Mouse (Mus musculus): Measurements from ENCODE around the gene Osbpl8. TPM values are rescaled to one million over a fixed set of nuclear protein-coding genes. Genes with fewer than 3 reads are reported as not detected.

Osbpl8 gene
- 17.0 and 17.3 TPM in 2 replicates for polyA plus RNA-seq (2015; fragmentation: Nextera tagmentation; extraction: Ambion mirVana)

DNA sequence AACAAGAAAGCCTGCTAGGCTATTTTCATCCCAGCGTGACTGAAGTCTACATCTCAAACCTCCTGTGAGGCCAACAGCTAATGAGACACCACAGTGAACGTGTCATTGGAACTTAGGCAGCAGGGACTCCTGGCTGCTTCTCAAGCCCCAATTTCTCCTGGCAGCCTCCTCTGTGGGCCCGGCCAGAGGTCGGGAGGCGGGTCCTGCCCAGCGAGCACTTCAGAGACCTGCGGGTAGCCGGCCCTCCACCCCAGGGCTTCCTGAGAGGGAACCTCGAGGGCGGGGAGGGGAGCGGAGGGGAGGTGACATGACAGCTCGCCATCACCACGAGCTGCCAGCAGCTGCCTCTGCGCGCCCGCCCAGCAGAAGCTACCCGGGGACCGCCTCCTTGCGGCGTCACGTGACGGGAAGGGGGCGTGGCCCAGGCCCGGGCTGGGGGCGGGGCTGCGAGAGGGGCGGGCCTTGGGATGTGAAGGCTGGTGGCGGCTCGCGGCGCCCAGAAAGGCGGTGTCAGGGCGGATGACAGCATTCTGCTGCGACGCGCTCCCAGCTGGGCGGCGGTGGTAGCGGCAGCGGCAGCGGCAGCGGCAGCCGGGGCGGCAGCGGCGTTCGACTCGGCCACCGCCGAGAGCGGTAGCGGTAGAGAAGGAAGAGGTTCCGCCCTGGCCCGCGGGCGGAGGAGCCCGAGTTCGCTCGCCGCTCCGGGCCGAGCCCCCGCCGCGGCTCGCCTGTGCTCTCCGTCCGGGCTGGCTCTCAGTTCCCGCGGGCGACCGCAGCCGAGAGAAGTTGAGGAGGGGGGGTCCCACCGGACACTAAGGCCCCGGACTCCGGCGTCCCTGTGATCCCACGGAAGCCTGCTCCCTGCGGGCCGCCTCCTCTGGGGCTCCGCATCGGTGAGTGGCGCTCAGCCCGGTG lies at the start of gene Osbpl8:
Osbpl8 (plus strand) TSS at position 449 of the 915 bp plus-strand sequence.
- Histone ChIP-seq H3K27me3 (no peaks in the 10 kb centered on the region), H3K9ac (peak within 1 kb of the TSS; percentile 95), H3K4me1 (peaks cover 16% of the 10 kb centered on the region), H3K27ac (peak within 1 kb of the TSS; percentile 91), H3K9me3 (replicated peaks) (no peaks in the 10 kb centered on the region), H3K4me2 (peak within 1 kb of the TSS; percentile 72), H3K4me3 (peak within 1 kb of the TSS; percentile 93), H3K36me3 (ENCODE audit: poor library complexity, severe bottlenecking) (no peaks in the 10 kb centered on the region)
- under 1% methylated on average over 51 of the region's 84 CpGs for WGBS
- peak; percentile 95 for ATAC-seq

- Histone ChIP-seq H3K4me3 (no peak overlapping the region), H3K4me1 (0 out of 2 replicates have a peak, but pooled peaks cover 5% of the 10 kb centered on the region), H3K9me3 (replicated peaks) (no peaks in the 10 kb centered on the region), H3K9ac (no peak overlapping the region), H3K36me3 (ENCODE audit: poor library complexity, severe bottlenecking) (no peaks in the 10 kb centered on the region), H3K4me2 (no peak overlapping the region), H3K27ac (no peak overlapping the region), H3K27me3 (no peaks in the 10 kb centered on the region)
- ATAC-seq, result peak; percentile 21; the same call in 1 of the 2 replicates
- WGBS, result 33% methylated on average over 7 of the region's 7 CpGs
Measured at GRCm38 (mm10) chr10:111117198-111117845, 47.2 kb upstream of the Osbpl8 start.

GRCm38 (mm10) chr10:111118292-111118691 lies 46.3 kb upstream of the Osbpl8 start:
- ATAC-seq, result no peak
- Histone ChIP-seq H3K9me3 (replicated peaks) (no peaks in the 10 kb centered on the region), H3K36me3 (ENCODE audit: poor library complexity, severe bottlenecking) (no peaks in the 10 kb centered on the region), H3K27ac (no peak overlapping the region), H3K4me1 (0 out of 2 replicates have a peak, but pooled peaks cover 5% of the 10 kb centered on the region), H3K4me2 (no peak overlapping the region), H3K4me3 (no peak overlapping the region), H3K9ac (no peak overlapping the region), H3K27me3 (no peaks in the 10 kb centered on the region)
- WGBS, result 86% methylated on average over 9 of the region's 9 CpGs

DNA sequence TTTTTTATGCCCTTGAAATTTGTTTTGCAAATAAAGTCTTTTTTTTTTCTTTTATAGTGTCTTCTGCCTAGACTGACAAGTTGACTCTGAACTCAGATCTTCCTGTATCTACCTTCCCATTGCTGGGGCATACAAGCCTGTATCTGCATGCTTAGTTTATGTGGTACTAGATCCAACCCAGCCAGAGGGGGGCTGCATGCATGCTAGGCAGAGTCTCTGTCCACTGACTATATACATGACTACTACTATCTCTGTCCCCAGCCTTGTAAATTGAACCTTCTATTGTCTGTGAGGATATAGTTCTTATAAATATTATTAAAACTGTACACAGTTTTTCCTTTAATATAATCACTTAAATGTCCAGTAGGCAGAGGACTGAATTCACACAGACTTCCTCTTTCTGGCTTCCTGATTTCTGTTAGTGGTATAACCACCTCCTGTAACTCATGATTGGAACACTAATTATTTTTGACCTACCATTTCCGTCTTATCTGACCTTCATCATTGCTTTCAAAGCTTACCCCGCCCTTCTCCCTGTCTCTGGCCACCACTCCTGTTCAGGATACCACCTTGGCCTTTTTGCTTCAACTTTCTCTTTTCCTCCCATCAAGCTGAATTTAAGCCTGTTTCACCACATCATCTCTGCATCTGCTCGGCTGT lies 45.4 kb upstream of the Osbpl8 start:
- WGBS, result 73% methylated on average over 3 of the region's 3 CpGs
- H3K4me3 ChIP-seq, result no peak overlapping the region

GRCm38 (mm10) chr10:111119756-111120155 lies 44.8 kb upstream of the Osbpl8 start:
- H3K4me3 ChIP-seq, result no peak overlapping the region
- no peaks in the 10 kb centered on the region for H3K9me3 ChIP-seq (replicated peaks)
- no peak overlapping the region for H3K4me2 ChIP-seq
- H3K27me3 ChIP-seq, result no peaks in the 10 kb centered on the region
- no peaks in the 10 kb centered on the region for H3K36me3 ChIP-seq (ENCODE audit: poor library complexity, severe bottlenecking)
- no peak for ATAC-seq
- H3K4me1 ChIP-seq, result 0 out of 2 replicates have a peak, but pooled peaks cover 5% of the 10 kb centered on the region
- H3K27ac ChIP-seq, result no peak overlapping the region
- H3K9ac ChIP-seq, result no peak overlapping the region

More for the DNA sequence above, 45.4 kb upstream of the Osbpl8 start:
- Histone ChIP-seq H3K27me3 (no peaks in the 10 kb centered on the region), H3K9me3 (replicated peaks) (no peaks in the 10 kb centered on the region), H3K9ac (no peak overlapping the region), H3K4me2 (no peak overlapping the region), H3K36me3 (ENCODE audit: poor library complexity, severe bottlenecking) (no peaks in the 10 kb centered on the region), H3K27ac (no peak overlapping the region), H3K4me1 (0 out of 2 replicates have a peak, but pooled peaks cover 5% of the 10 kb centered on the region)
- no peak for ATAC-seq

GRCm38 (mm10) chr10:111122864-111123398 lies 41.6 kb upstream of the Osbpl8 start:
- Histone ChIP-seq H3K4me2 (no peak overlapping the region), H3K9me3 (replicated peaks) (no peaks in the 10 kb centered on the region), H3K4me1 (no peaks in the 10 kb centered on the region), H3K9ac (no peak overlapping the region), H3K27me3 (no peaks in the 10 kb centered on the region), H3K36me3 (ENCODE audit: poor library complexity, severe bottlenecking) (no peaks in the 10 kb centered on the region), H3K27ac (no peak overlapping the region), H3K4me3 (no peak overlapping the region)
- ATAC-seq, result no peak
- 79% methylated on average over 10 of the region's 10 CpGs for WGBS

- H3K4me2 ChIP-seq, result no peak overlapping the region
- no peaks in the 10 kb centered on the region for H3K36me3 ChIP-seq (ENCODE audit: poor library complexity, severe bottlenecking)
- H3K27me3 ChIP-seq, result no peaks in the 10 kb centered on the region
- no peak for ATAC-seq
- 96% methylated on average over 7 of the region's 7 CpGs for WGBS
- no peak overlapping the region for H3K27ac ChIP-seq
- no peak overlapping the region for H3K4me3 ChIP-seq
- no peaks in the 10 kb centered on the region for H3K4me1 ChIP-seq
- H3K9ac ChIP-seq, result no peak overlapping the region
- H3K9me3 ChIP-seq (replicated peaks), result no peaks in the 10 kb centered on the region
Measured at GRCm38 (mm10) chr10:111124175-111124574, 40.4 kb upstream of the Osbpl8 start.

DNA sequence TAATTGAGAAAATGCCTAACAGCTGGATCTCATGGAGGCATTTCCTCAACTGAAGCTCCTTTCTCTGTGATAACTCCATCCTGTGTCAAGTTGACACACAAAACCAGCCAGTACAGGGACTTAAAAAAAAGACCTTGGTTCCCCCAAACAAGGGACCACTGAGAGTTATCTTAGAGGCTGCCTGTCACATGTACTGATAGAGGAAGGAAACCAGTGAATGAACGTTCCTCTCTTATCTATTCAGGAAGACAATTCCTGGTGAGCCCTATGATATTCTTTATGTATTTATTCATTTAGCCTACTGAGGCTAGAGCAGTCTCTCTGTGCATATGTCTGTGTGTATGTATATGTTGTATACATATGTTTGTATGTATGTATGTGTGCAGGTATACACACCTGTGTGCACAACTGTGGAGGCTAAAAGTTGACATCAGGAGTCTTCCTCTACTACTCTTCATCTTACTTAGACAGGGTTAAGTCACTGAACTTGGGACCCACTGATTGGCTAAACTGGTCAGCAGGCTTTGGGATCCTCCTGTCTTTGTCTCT lies 39.7 kb upstream of the Osbpl8 start:
- H3K27me3 ChIP-seq, result no peaks in the 10 kb centered on the region
- no peak overlapping the region for H3K4me3 ChIP-seq
- H3K9ac ChIP-seq, result no peak overlapping the region
- 90% methylated on average over 1 of the region's 1 CpGs for WGBS
- H3K27ac ChIP-seq, result no peak overlapping the region
- H3K4me1 ChIP-seq, result no peaks in the 10 kb centered on the region
- no peak overlapping the region for H3K4me2 ChIP-seq
- H3K9me3 ChIP-seq (replicated peaks), result no peaks in the 10 kb centered on the region
- no peak for ATAC-seq
- no peaks in the 10 kb centered on the region for H3K36me3 ChIP-seq (ENCODE audit: poor library complexity, severe bottlenecking)

DNA sequence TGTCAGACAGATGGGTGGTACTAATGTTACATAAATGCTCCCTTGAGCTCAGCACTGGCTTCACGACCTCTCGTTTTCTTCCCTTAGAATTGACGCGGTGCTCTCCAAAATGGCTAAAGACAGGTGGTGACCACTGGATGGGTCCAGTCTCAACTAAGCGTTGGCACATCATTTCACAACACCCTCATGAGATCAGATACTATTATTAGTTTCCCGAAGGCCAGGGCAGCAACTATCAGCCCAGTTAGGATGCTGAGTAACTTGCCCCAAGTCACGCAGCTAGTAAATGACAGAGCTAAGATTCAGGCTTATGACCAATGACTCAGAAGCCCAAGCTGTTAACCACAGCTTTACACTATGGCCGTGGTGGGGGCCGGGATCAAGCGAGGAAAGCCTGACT lies 37.2 kb upstream of the Osbpl8 start:
- Histone ChIP-seq H3K4me3 (no peak overlapping the region), H3K9me3 (replicated peaks) (no peaks in the 10 kb centered on the region), H3K4me1 (peaks cover 4% of the 10 kb centered on the region; the same call in 1 of the 2 replicates), H3K27me3 (no peaks in the 10 kb centered on the region), H3K36me3 (ENCODE audit: poor library complexity, severe bottlenecking) (no peaks in the 10 kb centered on the region), H3K9ac (no peak overlapping the region), H3K4me2 (no peak overlapping the region), H3K27ac (no peak overlapping the region)
- ATAC-seq, result no peak
- WGBS, result 95% methylated on average over 10 of the region's 10 CpGs

- Histone ChIP-seq H3K27ac (no peak overlapping the region), H3K36me3 (ENCODE audit: poor library complexity, severe bottlenecking) (no peaks in the 10 kb centered on the region), H3K27me3 (no peaks in the 10 kb centered on the region), H3K9ac (no peak overlapping the region), H3K9me3 (replicated peaks) (no peaks in the 10 kb centered on the region), H3K4me2 (no peak overlapping the region), H3K4me1 (peaks cover 4% of the 10 kb centered on the region; the same call in 1 of the 2 replicates), H3K4me3 (no peak overlapping the region)
- ATAC-seq, result no peak
- WGBS, result 82% methylated on average over 3 of the region's 3 CpGs
Measured at GRCm38 (mm10) chr10:111128493-111128892, 36.1 kb upstream of the Osbpl8 start.

GRCm38 (mm10) chr10:111129867-111130620 lies 34.5 kb upstream of the Osbpl8 start:
- no peaks in the 10 kb centered on the region for H3K27me3 ChIP-seq
- WGBS, result 50% methylated on average over 15 of the region's 15 CpGs
- no peak overlapping the region for H3K9ac ChIP-seq
- no peak overlapping the region for H3K4me2 ChIP-seq
- no peak overlapping the region for H3K4me3 ChIP-seq
- peak; percentile 97 for ATAC-seq
- peaks cover 4% of the 10 kb centered on the region; the same call in 1 of the 2 replicates for H3K4me1 ChIP-seq
- no peaks in the 10 kb centered on the region for H3K9me3 ChIP-seq (replicated peaks)
- H3K36me3 ChIP-seq (ENCODE audit: poor library complexity, severe bottlenecking), result no peaks in the 10 kb centered on the region
- no peak overlapping the region; the same call in 1 of the 2 replicates for H3K27ac ChIP-seq
